Mouse (Mus musculus) embryo, embryonic 10.5 days (tissue): ENCODE measurements around the gene Armc9.
A peak's percentile ranks its signal among the peaks of the same experiment; 100 is the strongest.

Source experiments
- DNase-seq: peaks from one replicate; pipeline ENCODE4 v3.0.0-alpha.2; 2015; ENCODE audit warnings: low spot score

Armc9 gene

GRCm38 (mm10) chr1:86312269-86312668 is 157.7 kb downstream of the Armc9 start:
- DNase-seq: no peak

- no peak for DNase-seq
These were observed 158.7 kb downstream of the Armc9 start for GRCm38 (mm10) chr1:86313096-86313771.

GRCm38 (mm10) chr1:86313772-86314125 is 159.2 kb downstream of the Armc9 start:
- peak; percentile 31 for DNase-seq

- DNase-seq: no peak
These were observed 166.3 kb downstream of the Armc9 start for GRCm38 (mm10) chr1:86320822-86321413.
